Mouse (Mus musculus): ENCODE results near the gene AC129217.1.

DNA sequence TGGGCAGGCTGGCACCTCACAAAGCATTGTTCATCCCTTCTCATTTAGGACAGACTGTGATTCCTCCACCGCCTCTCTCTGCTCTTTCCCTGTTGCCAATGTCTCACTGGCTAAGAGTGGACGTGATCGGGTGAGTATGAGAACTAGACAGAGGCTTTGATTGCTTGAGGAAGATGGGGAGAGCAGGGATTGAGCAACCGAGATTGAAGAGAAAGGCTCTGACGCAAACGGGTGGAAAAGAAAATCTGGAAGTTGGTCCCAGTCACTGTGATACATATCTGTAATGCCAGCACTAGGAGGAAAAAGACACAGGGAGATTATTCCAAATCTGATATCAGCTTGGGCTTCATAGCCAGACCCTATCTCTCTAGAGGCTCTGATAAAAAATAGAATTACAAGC lies 13.4 kb downstream of the AC129217.1 start:
- TF ChIP-seq GATA1 (IDR thresholded peaks at IDR 0.05; ENCODE audit: low read length) (no peak), TAL1 (IDR thresholded peaks at IDR 0.05; ENCODE audit: low read length) (no peak)
